Mouse (Mus musculus): ENCODE measurements around the gene Apbb2. TPM values are rescaled to one million over a fixed set of nuclear protein-coding genes. Genes with fewer than 3 reads are reported as not detected.

Gene Apbb2
- total and polyA plus RNA-seq, 2 experiments from 2014 or later = 64.6 to 77.2 TPM

- DNase-seq = no peak
- 51% methylated on average over 18 of the region's 18 CpGs for WGBS
- Histone ChIP-seq H3K4me1 (ENCODE audit: insufficient read depth) (no peaks in the 10 kb centered on the region), H3K4me2 (ENCODE audit: low read depth) (no peak overlapping the region), H3K27ac (ENCODE audit: low read depth, low read length) (no peak overlapping the region), H3K27me3 (ENCODE audit: insufficient read depth, low read length) (no peaks in the 10 kb centered on the region), H3K36me3 (ENCODE audit: insufficient read depth) (0 out of 2 replicates have a peak, but pooled peaks cover 3% of the 10 kb centered on the region), H3K9me3 (ENCODE audit: low read length) (no peaks in the 10 kb centered on the region), H3K4me3 (ENCODE audit: low read depth, low read length) (no peak overlapping the region), H3K9ac (no peak overlapping the region)
- TF ChIP-seq CTCF (IDR thresholded peaks at IDR 0.05; ENCODE audit: low read depth) = no peak
- ATAC-seq = peak; percentile 34; the same call in 1 of the 2 replicates
Observed at GRCm38 (mm10) chr5:66392861-66393529, 225.6 kb downstream of the Apbb2 start.

GRCm38 (mm10) chr5:66391771-66392170, 226.8 kb downstream of the Apbb2 start:
- H3K27ac ChIP-seq (ENCODE audit: low read depth, low read length) = no peak overlapping the region
- no peak for ATAC-seq
- WGBS = 54% methylated on average over 11 of the region's 11 CpGs

GRCm38 (mm10) chr5:66391299-66391698, 227.3 kb downstream of the Apbb2 start:
- no peak for TF ChIP-seq CTCF (IDR thresholded peaks at IDR 0.05; ENCODE audit: low read depth)
- 41% methylated on average over 5 of the region's 5 CpGs for WGBS
- no peak for DNase-seq
- peak; percentile 34; the same call in 1 of the 2 replicates for ATAC-seq
- Histone ChIP-seq H3K36me3 (ENCODE audit: insufficient read depth) (no peaks in the 10 kb centered on the region), H3K4me1 (ENCODE audit: insufficient read depth) (no peaks in the 10 kb centered on the region), H3K9me3 (ENCODE audit: low read length) (no peaks in the 10 kb centered on the region), H3K9ac (no peak overlapping the region), H3K4me3 (ENCODE audit: low read depth, low read length) (no peak overlapping the region), H3K27ac (ENCODE audit: low read depth, low read length) (no peak overlapping the region), H3K27me3 (ENCODE audit: insufficient read depth, low read length) (no peaks in the 10 kb centered on the region), H3K4me2 (ENCODE audit: low read depth) (no peak overlapping the region)

More at GRCm38 (mm10) chr5:66391771-66392170, 226.8 kb downstream of the Apbb2 start:
- Histone ChIP-seq H3K27me3 (ENCODE audit: insufficient read depth, low read length) (no peaks in the 10 kb centered on the region), H3K9ac (no peak overlapping the region), H3K4me2 (ENCODE audit: low read depth) (no peak overlapping the region), H3K4me1 (ENCODE audit: insufficient read depth) (no peaks in the 10 kb centered on the region), H3K4me3 (ENCODE audit: low read depth, low read length) (no peak overlapping the region), H3K36me3 (ENCODE audit: insufficient read depth) (no peaks in the 10 kb centered on the region), H3K9me3 (ENCODE audit: low read length) (no peaks in the 10 kb centered on the region)
- no peak for DNase-seq
- TF ChIP-seq CTCF (IDR thresholded peaks at IDR 0.05; ENCODE audit: low read depth) = no peak

GRCm38 (mm10) chr5:66390567-66390966, 228.0 kb downstream of the Apbb2 start:
- Histone ChIP-seq H3K27me3 (ENCODE audit: insufficient read depth, low read length) (no peaks in the 10 kb centered on the region), H3K36me3 (ENCODE audit: insufficient read depth) (no peaks in the 10 kb centered on the region), H3K9ac (no peak overlapping the region), H3K9me3 (ENCODE audit: low read length) (no peaks in the 10 kb centered on the region), H3K4me3 (ENCODE audit: low read depth, low read length) (no peak overlapping the region), H3K4me1 (ENCODE audit: insufficient read depth) (no peaks in the 10 kb centered on the region), H3K27ac (ENCODE audit: low read depth, low read length) (no peak overlapping the region), H3K4me2 (ENCODE audit: low read depth) (no peak overlapping the region)
- DNase-seq (no peak), ATAC-seq (no peak)
- TF ChIP-seq CTCF (IDR thresholded peaks at IDR 0.05; ENCODE audit: low read depth) = peak; percentile 61
- WGBS = 81% methylated on average over 6 of the region's 6 CpGs

- Histone ChIP-seq H3K9ac (no peak overlapping the region), H3K36me3 (ENCODE audit: insufficient read depth) (no peaks in the 10 kb centered on the region), H3K27me3 (ENCODE audit: insufficient read depth, low read length) (no peaks in the 10 kb centered on the region), H3K4me2 (ENCODE audit: low read depth) (no peak overlapping the region), H3K27ac (ENCODE audit: low read depth, low read length) (peak overlapping the region; percentile 57; the same call in 1 of the 2 replicates), H3K4me3 (ENCODE audit: low read depth, low read length) (no peak overlapping the region), H3K4me1 (ENCODE audit: insufficient read depth) (no peaks in the 10 kb centered on the region), H3K9me3 (ENCODE audit: low read length) (no peaks in the 10 kb centered on the region)
- DNase-seq (peak; percentile 84), ATAC-seq (peak; percentile 37; the same call in 1 of the 2 replicates)
- 44% methylated on average over 8 of the region's 8 CpGs for WGBS
- TF ChIP-seq CTCF (IDR thresholded peaks at IDR 0.05; ENCODE audit: low read depth) = peak; percentile 79
Observed at GRCm38 (mm10) chr5:66387481-66387880, 231.1 kb downstream of the Apbb2 start.

GRCm38 (mm10) chr5:66385636-66386035, 232.9 kb downstream of the Apbb2 start:
- DNase-seq (peak; percentile 73), ATAC-seq (peak; percentile 40; the same call in 1 of the 2 replicates)
- no peak overlapping the region for H3K27ac ChIP-seq (ENCODE audit: low read depth, low read length)
- H3K36me3 ChIP-seq (ENCODE audit: insufficient read depth) = no peaks in the 10 kb centered on the region
- H3K4me2 ChIP-seq (ENCODE audit: low read depth) = no peak overlapping the region
- no peak overlapping the region for H3K4me3 ChIP-seq (ENCODE audit: low read depth, low read length)
- H3K4me1 ChIP-seq (ENCODE audit: insufficient read depth) = no peaks in the 10 kb centered on the region
- no peak overlapping the region for H3K9ac ChIP-seq
- H3K27me3 ChIP-seq (ENCODE audit: insufficient read depth, low read length) = no peaks in the 10 kb centered on the region
- no peaks in the 10 kb centered on the region for H3K9me3 ChIP-seq (ENCODE audit: low read length)
- 50% methylated on average over 3 of the region's 3 CpGs for WGBS
- peak; percentile 93 for TF ChIP-seq CTCF (IDR thresholded peaks at IDR 0.05; ENCODE audit: low read depth)

- Histone ChIP-seq H3K9me3 (ENCODE audit: low read length) (no peaks in the 10 kb centered on the region), H3K36me3 (ENCODE audit: insufficient read depth) (no peaks in the 10 kb centered on the region), H3K27me3 (ENCODE audit: insufficient read depth, low read length) (no peaks in the 10 kb centered on the region), H3K4me3 (ENCODE audit: low read depth, low read length) (no peak overlapping the region), H3K4me2 (ENCODE audit: low read depth) (no peak overlapping the region), H3K9ac (no peak overlapping the region), H3K4me1 (ENCODE audit: insufficient read depth) (no peaks in the 10 kb centered on the region), H3K27ac (ENCODE audit: low read depth, low read length) (no peak overlapping the region)
- TF ChIP-seq CTCF (IDR thresholded peaks at IDR 0.05; ENCODE audit: low read depth) = no peak
- DNase-seq (no peak), ATAC-seq (peak; percentile 47)
- WGBS = 57% methylated on average over 6 of the region's 6 CpGs
Observed at GRCm38 (mm10) chr5:66384806-66385446, 233.7 kb downstream of the Apbb2 start.
